Mouse (Mus musculus): Measurements from ENCODE around the gene Cfap74. TPM values are rescaled to one million over a fixed set of nuclear protein-coding genes. Genes with fewer than 3 reads are reported as not detected.
A peak's percentile ranks its signal among the peaks of the same experiment; 100 is the strongest.
"Not testable (repeated sequence)": the region's sequence is repeated elsewhere in the genome, so short reads cannot be mapped to it uniquely, and the experiment has no call there.

Cfap74 gene
- total RNA-seq, 2 experiments from 2014 or later, result 11.1 to 14.0 TPM

- DNase-seq, result peak; percentile 36 to 43
Measured at GRCm38 (mm10) chr4:155469590-155470262, 60.7 kb downstream of the Cfap74 start.

- DNase-seq, result no peak
Measured at GRCm38 (mm10) chr4:155470263-155470953, 61.4 kb downstream of the Cfap74 start.

- DNase-seq, result no peak
Measured at GRCm38 (mm10) chr4:155470997-155471396, 62.0 kb downstream of the Cfap74 start.

GRCm38 (mm10) chr4:155471406-155471805 is 62.4 kb downstream of the Cfap74 start:
- DNase-seq, result peak in 1 of 2 experiments; percentile 1

- DNase-seq, result peak in 1 of 2 experiments; percentile 11
Measured at GRCm38 (mm10) chr4:155472716-155473290, 63.8 kb downstream of the Cfap74 start.

GRCm38 (mm10) chr4:155473319-155473718 is 64.3 kb downstream of the Cfap74 start:
- DNase-seq, result peak in 1 of 2 experiments; percentile 1

- not testable (repeated sequence) for DNase-seq
Measured at GRCm38 (mm10) chr4:155473796-155474195, 64.8 kb downstream of the Cfap74 start.

GRCm38 (mm10) chr4:155481381-155482124 is 72.6 kb downstream of the Cfap74 start:
- peak; percentile 74 to 75 for DNase-seq

- DNase-seq, result peak in 1 of 2 experiments; percentile 1
Measured at GRCm38 (mm10) chr4:155482125-155482480, 73.1 kb downstream of the Cfap74 start.

- peak in 1 of 2 experiments; percentile 2 for DNase-seq
Measured at GRCm38 (mm10) chr4:155482733-155483540, 73.9 kb downstream of the Cfap74 start.

GRCm38 (mm10) chr4:155485521-155485920 is 76.5 kb downstream of the Cfap74 start:
- no peak for DNase-seq

GRCm38 (mm10) chr4:155487746-155488145 is 78.8 kb downstream of the Cfap74 start:
- DNase-seq, result no peak

- DNase-seq, result no peak
Measured at GRCm38 (mm10) chr4:155488232-155489025, 79.4 kb downstream of the Cfap74 start.

- DNase-seq, result no peak
Measured at GRCm38 (mm10) chr4:155489101-155489970, 80.3 kb downstream of the Cfap74 start.

GRCm38 (mm10) chr4:155490456-155490855 is 81.5 kb downstream of the Cfap74 start:
- DNase-seq, result no peak

- DNase-seq, result peak; percentile 90 to 93
Measured at GRCm38 (mm10) chr4:155490990-155491504, 82.1 kb downstream of the Cfap74 start, which contains the start of gene Gnb1. TSS of gene Gnb1 (plus strand) at chr4:155491361.

GRCm38 (mm10) chr4:155491529-155492130 is 82.6 kb downstream of the Cfap74 start:
- no peak for DNase-seq

GRCm38 (mm10) chr4:155492131-155492633 is 83.2 kb downstream of the Cfap74 start:
- DNase-seq, result peak; percentile 45 to 53

- DNase-seq, result no peak
Measured at GRCm38 (mm10) chr4:155494891-155495290, 85.9 kb downstream of the Cfap74 start.

All from layer of hippocampus, postnatal 36 days (tissue).